Mouse (Mus musculus) kidney, postnatal 10 days (tissue): ENCODE results near the gene Atl2.

Source experiments
- DNase-seq: peaks from one replicate; pipeline ENCODE4 v3.0.0; 2021; ENCODE audit warnings: mixed read lengths

Atl2 gene

GRCm38 (mm10) chr17:79897666-79898065 is 1.7 kb upstream of the Atl2 start:
- DNase-seq, result no peak

DNA sequence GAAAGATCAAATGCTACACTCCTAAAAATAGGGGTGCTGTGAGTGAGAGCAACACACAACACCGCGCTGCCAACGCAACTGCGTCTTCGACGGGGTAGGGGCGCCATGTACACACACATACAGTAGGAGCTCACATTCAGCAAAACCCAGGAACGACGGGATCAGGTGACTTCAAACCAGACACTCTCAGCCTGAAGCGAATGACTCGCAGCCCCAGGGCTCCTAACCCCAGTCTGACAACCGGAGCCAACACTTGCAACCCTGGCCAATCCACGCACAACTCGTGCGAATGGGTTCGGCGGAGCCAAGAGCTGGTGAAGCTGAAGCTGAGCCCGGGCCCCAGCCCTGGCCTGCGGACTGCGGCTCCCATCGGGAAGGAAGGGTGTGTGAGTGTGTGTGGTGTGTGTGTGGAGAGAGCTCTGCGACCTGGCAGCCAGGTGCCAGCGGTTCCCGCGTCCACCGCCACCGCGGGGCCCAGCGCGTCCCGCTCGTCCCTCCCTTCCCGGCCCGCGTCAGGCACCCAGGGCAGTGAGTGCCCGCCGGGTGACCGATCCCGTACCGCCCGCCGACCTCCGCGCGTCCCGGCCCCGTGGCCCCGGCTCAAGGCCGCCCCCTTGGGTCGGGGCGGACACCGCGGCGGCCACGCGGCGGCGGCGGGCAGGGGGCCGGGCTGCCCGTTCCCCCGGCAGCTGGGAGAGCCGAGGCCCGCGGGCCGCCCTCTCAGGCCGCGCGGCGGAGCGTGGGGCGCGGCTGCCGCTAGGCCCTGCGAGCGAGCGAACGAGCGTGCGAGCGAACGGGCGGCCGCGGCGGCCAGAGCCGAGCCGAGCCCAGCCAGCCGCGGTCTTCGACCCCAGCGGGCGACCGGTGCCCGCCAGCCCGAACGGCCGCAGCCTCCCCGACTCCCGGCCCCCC is 696 bp downstream of the Atl2 start:
- DNase-seq, result peak; percentile 66

DNA sequence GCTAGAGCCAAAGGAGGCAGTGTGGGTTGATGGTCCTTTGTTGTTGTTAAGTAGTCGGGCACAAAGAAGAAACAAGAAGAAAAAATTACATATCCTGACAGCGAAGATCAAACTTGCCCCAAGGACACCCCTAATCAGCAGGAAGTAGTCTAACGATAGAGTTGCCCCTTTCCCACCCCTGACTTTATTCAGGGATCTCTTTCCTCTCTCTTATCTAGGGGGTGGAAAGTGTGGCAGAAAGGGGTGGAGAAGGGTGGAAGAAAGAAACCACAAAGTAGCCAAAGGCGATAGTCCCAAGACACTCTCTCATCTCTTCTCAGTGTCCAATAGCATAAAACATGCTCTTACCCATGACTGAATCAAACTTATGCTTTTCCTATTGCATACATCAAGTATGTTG is 1.9 kb downstream of the Atl2 start:
- no peak for DNase-seq

- no peak for DNase-seq
Measured at GRCm38 (mm10) chr17:79891944-79892343, 4.0 kb downstream of the Atl2 start.

GRCm38 (mm10) chr17:79887926-79888325 is 8.0 kb downstream of the Atl2 start:
- no peak for DNase-seq

DNA sequence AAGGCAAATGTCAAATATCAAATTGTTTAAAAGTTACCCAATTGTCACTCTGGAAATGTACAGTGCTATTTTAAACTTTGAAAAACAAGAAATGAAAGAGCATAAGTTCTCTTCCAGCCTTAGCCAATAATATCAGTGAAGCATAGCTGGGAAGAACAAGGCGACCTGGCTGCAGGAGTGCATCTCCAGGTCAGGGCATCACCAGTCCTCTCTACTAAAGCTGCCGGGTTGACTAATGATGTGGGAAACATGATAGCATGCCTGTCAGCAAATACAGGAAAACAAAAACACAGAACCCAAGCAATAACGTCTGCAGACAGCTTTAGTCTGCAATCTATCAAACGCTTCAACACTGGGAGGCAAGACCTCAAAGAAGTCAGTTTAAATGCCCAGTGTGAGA is 12.7 kb downstream of the Atl2 start:
- no peak for DNase-seq

DNA sequence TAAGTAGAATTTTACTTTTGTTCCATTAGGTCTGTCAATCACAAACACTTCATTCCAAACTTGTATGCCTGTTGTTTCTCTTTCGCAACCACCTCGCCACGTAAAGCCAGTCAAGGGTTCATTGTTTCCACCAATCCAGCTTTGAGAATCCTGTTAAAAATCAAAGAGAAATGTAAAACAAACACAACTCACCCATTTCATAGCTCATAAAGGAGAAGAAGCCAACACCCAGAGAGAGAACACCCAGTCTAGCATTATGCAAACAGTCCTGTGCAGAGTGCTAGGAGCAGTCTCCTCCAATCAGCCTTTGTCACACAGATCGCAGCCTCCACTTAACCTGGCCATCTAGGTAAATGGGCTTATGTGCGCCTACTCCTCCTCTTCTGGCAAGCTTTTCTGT is 30.9 kb downstream of the Atl2 start:
- no peak for DNase-seq

DNA sequence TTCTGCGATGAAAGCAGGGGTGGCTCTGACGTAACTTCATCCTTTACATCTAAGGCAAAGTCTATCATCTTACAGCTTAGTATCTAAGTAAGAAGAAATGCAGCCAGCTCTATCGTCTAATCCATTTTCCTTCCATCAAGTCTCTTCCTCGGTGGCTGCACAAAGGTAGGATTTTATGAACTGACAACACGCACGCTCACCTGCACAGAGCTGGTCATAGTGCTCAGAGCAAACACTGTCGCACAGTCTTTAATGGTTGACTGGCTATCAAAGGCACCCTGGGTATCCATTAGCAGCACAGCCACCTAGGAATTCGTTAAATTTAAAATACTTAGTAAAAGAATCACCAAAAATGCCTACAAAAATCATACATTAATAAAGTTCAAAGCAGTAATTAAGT is 31.4 kb downstream of the Atl2 start:
- no peak for DNase-seq

- DNase-seq, result peak; percentile 30
Measured at GRCm38 (mm10) chr17:79862038-79862437, 33.9 kb downstream of the Atl2 start.

DNA sequence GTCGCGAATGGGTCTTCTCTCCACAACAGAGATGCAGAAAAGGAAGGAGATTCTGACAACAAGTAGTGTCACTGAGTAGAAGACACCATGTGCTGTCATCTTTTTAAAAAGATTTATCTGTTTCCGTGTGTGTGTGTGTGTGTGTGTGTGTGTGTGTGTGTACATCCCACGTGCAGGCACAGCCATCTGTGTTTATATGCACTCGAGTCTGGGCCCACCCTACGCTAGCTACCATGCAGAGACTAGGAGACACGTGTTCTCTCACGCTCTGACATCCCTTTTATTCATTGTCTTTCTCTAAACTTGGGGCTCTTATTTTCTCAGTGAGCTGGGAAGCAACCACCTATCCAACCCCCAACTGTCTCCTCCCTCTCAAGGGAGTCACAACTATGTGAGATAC is 40.4 kb downstream of the Atl2 start:
- DNase-seq, result no peak

DNA sequence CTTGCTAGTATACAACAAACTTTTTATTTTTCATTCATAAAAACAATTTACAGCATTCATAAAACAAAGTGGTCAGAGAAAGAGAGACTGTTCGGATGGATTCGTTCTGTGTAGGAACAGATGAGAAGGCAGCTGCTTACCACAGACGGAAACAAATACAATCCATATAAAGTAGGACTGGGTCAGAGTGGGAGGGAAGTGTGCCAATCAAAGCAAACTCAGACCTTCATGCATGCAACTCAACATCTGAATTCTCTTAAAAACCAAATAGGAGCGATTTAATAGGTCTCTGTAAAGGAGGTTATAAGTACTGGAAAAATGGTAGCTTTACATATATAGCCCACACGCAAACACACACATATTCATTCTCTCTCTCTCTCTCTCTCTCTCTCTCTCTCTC is 47.5 kb downstream of the Atl2 start:
- peak; percentile 48 for DNase-seq

- no peak for DNase-seq
Measured at GRCm38 (mm10) chr17:79846182-79846581, 49.7 kb downstream of the Atl2 start.

DNA sequence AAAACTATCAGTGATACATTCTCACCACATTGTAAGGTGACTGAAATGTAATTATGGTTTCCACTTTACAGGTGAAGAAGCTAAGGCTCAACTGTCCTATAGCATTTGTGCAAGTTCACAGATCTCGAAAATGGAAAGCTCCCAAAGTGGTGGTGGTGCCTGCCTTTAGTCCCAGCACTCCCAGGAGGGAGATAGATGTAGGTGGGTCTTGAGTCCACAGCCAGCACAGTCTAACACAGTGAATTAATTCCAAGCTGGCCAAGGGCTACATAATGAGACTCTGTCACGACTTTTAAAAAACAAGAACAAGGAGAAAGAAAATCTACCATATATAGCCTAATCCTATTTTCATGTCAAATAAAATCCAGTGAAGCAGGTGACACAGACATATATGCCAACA is 50.2 kb downstream of the Atl2 start:
- no peak for DNase-seq

DNA sequence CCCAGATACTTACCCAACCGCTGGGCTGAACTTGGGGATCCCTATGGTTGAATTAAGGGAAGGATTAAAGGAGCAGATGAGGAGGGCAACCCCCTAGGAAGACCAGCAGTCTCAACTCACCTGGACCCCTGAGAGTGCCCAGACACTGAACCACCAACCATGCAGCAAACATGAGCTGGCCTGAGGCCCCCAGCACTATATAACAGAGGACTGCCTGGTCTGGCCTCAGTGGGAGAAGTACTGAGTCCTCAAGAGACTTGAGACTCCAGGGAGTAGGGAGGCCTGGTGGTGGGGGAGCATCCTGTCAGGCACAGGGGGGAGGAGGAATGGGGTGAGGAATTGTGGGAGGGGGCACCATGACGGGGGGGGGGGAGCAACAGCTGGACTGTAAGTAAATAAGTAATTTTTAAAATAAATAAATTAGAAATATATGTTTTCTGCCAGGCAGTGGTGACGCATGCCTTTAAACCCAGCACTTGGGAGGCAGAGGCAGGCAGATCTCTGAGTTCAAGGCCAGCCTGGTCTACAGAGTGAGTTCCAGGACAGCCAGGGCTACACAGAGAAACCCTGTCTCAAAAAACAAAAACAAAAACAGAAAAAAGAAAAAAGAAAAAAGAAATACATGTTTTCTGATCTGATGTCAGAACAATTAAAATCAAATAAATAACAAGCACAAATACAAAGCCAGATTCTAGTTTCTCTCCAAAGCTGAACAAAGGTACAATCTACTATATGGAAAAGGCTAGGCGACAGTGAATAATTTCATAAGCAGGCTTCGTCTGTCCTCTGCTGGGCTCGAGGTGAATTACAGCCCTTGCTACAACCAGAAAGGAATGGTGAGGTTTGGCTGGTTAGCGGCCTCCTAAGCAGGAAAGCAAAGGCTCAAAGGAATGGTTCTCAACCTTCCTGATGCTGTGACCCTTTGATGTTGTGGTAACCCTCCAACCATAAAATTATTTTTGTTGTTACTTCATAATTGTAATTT is 55.4 kb downstream of the Atl2 start:
- peak; percentile 89 for DNase-seq

DNA sequence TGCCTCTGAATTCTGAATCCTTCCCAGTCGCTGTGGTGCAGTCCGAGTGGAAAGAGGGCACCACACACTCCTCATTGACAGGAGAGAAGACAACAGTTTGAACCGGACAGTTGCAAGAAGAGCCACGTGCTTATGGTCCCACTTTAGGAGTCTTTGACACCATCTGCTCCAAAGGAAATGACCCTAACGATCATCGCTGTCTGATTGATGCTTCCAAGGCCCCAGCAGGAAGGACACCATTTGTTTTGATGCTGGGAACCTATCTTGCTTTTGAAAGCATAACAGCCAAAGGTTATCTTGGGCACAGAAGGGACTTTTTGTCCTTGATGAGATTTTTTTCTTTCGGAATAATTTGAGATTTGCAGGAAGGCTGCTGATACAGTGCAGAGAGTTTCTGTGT is 58.9 kb downstream of the Atl2 start:
- DNase-seq, result peak; percentile 19

GRCm38 (mm10) chr17:79835714-79836373 is 60.1 kb downstream of the Atl2 start:
- peak; percentile 37 for DNase-seq

- DNase-seq, result no peak
Measured at GRCm38 (mm10) chr17:79832284-79832683, 63.6 kb downstream of the Atl2 start.

DNA sequence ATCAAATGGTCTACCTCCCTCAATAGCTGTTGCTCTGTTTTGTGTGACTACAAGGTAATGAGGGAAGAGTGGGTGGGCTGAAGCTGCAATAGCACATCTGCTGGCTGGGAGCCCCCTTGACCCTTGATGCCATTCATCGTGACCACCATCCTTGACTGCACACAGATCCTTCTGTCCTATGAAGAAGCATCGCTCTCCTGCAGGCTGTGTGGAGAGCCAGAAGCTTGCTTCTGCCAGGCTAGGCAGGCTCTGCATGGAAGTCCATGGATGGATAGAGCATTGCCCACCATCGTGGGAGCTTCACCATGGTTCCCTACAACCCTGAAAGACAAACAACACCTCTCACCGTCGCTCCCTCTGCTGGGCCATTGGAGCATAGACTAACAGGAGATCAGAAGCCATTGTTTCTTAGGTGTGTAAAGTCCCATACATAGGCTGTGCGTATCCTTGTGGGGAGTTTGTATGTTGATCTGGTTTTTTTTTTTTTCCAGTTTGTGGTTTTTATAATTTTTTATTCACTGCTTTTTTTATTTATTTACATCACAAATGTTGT is 69.4 kb downstream of the Atl2 start:
- no peak for DNase-seq

- peak; percentile 4 for DNase-seq
Measured at GRCm38 (mm10) chr17:79825241-79826030, 70.5 kb downstream of the Atl2 start.

DNA sequence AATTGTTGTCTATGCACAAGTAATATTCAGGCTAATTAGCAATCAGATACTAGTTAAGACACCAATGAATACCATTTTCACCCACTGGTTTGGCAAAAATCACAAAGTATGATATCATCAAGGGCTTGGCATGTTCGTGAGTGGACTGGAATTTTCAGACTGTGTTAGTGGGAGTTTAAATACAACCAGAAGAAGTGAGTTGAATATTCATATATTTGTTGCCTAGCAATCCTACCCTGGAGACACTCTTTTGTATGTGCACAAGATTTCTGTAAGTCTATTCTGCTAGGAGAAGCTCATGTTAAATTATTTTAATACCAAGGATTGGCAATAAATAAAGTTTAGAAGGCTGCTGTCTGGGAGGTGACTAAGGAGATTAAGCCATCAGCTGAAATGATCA is 71.5 kb downstream of the Atl2 start:
- DNase-seq, result no peak

DNA sequence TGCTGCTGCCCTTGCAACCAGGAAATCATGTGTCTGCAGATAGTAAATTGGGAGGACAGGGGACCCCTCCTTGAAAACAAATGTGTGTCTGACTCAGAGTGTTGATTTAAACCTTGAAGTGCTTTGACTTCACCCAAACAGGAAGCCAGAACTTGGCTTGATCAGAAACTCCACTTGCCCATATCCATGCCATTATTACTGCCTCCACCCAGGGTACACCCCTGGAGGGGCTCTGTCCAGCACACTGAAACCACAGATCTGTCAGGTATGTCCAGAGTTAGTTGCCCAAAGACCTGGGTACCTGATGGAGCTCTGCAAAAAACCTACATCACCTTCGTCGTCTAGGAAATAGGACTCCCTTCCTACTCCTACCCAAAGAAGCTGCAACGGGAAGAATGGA is 77.0 kb downstream of the Atl2 start:
- DNase-seq, result peak; percentile 2

- DNase-seq, result peak; percentile 50
Measured at GRCm38 (mm10) chr17:79817995-79818394, 77.9 kb downstream of the Atl2 start.
